Mouse (Mus musculus) lung, postnatal 0 days (tissue): Measurements from ENCODE around the gene Gbf1.

ENCODE experiments used
- CTCF ChIP-seq: IDR thresholded peaks from 2 replicates; pipeline ENCODE4 v1.5.1; 2016; ENCODE audit warnings: antibody characterized with exemption, mild to moderate bottlenecking
- EP300 ChIP-seq: IDR thresholded peaks from 2 replicates; pipeline ENCODE4 v1.6.1; 2016; ENCODE audit warnings: antibody characterized with exemption, mild to moderate bottlenecking, control low read depth

DNA sequence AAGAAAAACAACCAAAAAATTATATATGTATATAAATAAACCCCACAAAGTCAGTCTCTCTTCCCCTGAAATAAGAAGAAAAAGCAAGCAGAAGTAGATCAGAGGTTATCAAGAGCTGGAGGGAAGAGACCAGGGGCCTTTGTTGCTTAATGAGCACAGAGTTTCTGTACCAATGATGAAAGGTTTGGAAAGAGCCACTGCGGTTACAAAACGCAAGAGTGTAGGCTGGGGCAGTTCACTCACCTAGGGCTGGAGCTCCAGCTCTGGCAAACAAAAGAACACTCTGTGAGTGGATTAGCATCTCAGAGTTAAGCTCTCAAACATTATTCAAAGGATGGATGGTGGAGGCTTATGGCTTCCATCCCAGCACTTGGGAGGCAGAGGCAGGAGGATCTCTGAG, 42.1 kb upstream of the Gbf1 start:
- TF ChIP-seq CTCF (no peak), EP300 (no peak)
